Mouse (Mus musculus) CH12.LX (cell line): Measurements from ENCODE around the gene Tmem174.

Experiments used
- CHD2 ChIP-seq: IDR thresholded peaks from 2 replicates; pipeline ENCODE4 v1.6.1; 2011; ENCODE audit warnings: low read length, improper control_type of control experiment
- CTCF ChIP-seq, 2 experiments: IDR thresholded peaks in 1 of 2; conservative IDR thresholded peaks in 1 of 2; 2 replicates each; pipeline ENCODE4 v1.5.1; 2011 to 2012; ENCODE audit warnings: low read depth in 2 of 2, low read length in 2 of 2, improper control_type of control experiment in 1 of 2, inconsistent platforms in 1 of 2, mild to moderate bottlenecking in 1 of 2, moderate library complexity in 1 of 2
- EP300 ChIP-seq: IDR thresholded peaks from 2 replicates; pipeline ENCODE4 v1.6.1; 2011; ENCODE audit warnings: low read length, improper control_type of control experiment
- GABPA ChIP-seq: IDR thresholded peaks from 2 replicates; pipeline ENCODE4 v1.6.1; 2012; ENCODE audit warnings: low read depth, low read length, improper control_type of control experiment, inconsistent platforms; ENCODE audit not compliant: insufficient replicate concordance
- MAX ChIP-seq: IDR thresholded peaks from 2 replicates; pipeline ENCODE4 v1.6.1; 2011; ENCODE audit warnings: low read length, improper control_type of control experiment
- NELFE ChIP-seq: IDR thresholded peaks from 2 replicates; pipeline ENCODE4 v1.6.1; 2011; ENCODE audit warnings: low read depth, low read length, improper control_type of control experiment
- POLR2A ChIP-seq: IDR thresholded peaks from 2 replicates; pipeline ENCODE4 v1.6.1; 2011; ENCODE audit warnings: low read depth, mild to moderate bottlenecking, improper control_type of control experiment, low read length
- SMC3 ChIP-seq: IDR thresholded peaks from 2 replicates; pipeline ENCODE4 v1.6.1; 2011; ENCODE audit warnings: low read depth, low read length, improper control_type of control experiment

- TF ChIP-seq CTCF (conservative IDR thresholded peaks at IDR 0.05 in 1 of 2, IDR thresholded peaks at IDR 0.05 in 1 of 2; ENCODE audit: low read depth in 2 of 2, low read length in 2 of 2), result no peak
- TF ChIP-seq SMC3, result no peak
- TF ChIP-seq POLR2A, result no peak
- no peak for TF ChIP-seq EP300
- TF ChIP-seq NELFE, result no peak
- no peak for TF ChIP-seq MAX
- no peak for TF ChIP-seq GABPA
- TF ChIP-seq CHD2, result no peak
Measured at GRCm38 (mm10) chr13:98647775-98648568, 10.8 kb upstream of the Tmem174 start.
